Mouse (Mus musculus): ENCODE results near the gene Sod3.

DNA sequence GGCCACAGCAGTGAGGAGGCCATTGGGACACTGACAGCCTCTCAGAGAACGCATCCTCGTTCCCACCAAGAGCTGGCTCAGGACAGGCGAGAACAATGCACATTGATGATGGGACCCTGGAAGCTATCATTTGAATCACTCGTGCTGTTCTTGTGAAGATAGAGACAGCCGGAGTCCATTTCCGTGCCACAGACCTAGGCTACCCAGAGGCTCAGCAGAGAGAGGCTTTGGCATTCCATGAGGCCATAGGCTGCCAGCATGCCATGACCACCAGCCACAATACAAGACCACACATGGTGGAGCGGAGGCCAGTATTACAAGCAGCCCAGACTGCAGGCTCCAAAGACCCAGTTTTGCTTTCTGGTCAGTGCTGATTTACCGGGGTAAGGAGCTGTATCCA lies 19.2 kb downstream of the Sod3 start:
- TF ChIP-seq CTCF (IDR thresholded peaks at IDR 0.05; ENCODE audit: low read depth) (no peak), EP300 (optimal IDR thresholded peaks at IDR 0.05) (no peak)
